Mouse (Mus musculus) kidney, postnatal 0 days (tissue): ENCODE data around the gene Pias1. TPM values are rescaled to one million over a fixed set of nuclear protein-coding genes. Genes with fewer than 3 reads are reported as not detected.

Source experiments
- ATAC-seq: fragments of 200-750 bp; cut with Nextera tagmentation; replicated peaks from 2 replicates; pipeline ENCODE4 v1.8.0; 2017; ENCODE audit warnings: low read depth, moderate number of reproducible peaks, moderate TSS enrichment, moderate library complexity; ENCODE audit not compliant: low FRiP score
- DNase-seq: peaks from one replicate; pipeline ENCODE4 v3.0.0-alpha.2; 2016; ENCODE audit warnings: low spot score
- H3K27ac ChIP-seq: fragments of 300-500 bp; sonication (generic); 2 replicates; pipeline ENCODE4 v1.5.1; 2014; ENCODE audit warnings: mild to moderate bottlenecking
- H3K27me3 ChIP-seq: fragments of 300-500 bp; sonication (generic); 2 replicates; pipeline ENCODE4 v1.6.1; 2014; ENCODE audit warnings: low read length, mixed read lengths; ENCODE audit not compliant: insufficient read depth
- H3K36me3 ChIP-seq: fragments of 300-500 bp; sonication (generic); 2 replicates; pipeline ENCODE4 v1.6.1; 2014; ENCODE audit warnings: low read length, mixed read lengths; ENCODE audit not compliant: insufficient read depth
- H3K4me1 ChIP-seq: fragments of 300-500 bp; sonication (generic); replicated peaks from 2 replicates; pipeline ENCODE4 v1.6.1; 2014; ENCODE audit warnings: antibody characterized with exemption, low read length, mixed read lengths; ENCODE audit not compliant: insufficient read depth
- H3K4me2 ChIP-seq: fragments of 300-500 bp; sonication (generic); 2 replicates; pipeline ENCODE4 v1.6.1; 2014; ENCODE audit warnings: mild to moderate bottlenecking, low read length, moderate library complexity, mixed read lengths
- H3K4me3 ChIP-seq: fragments of 300-500 bp; sonication (generic); replicated peaks from 2 replicates; pipeline ENCODE4 v1.5.1; 2014; ENCODE audit warnings: low read depth, low read length
- H3K9ac ChIP-seq: fragments of 300-500 bp; sonication (generic); 2 replicates; pipeline ENCODE4 v1.6.1; 2014; ENCODE audit warnings: low read depth, low read length
- H3K9me3 ChIP-seq: fragments of 300-500 bp; sonication (generic); replicated peaks from 2 replicates; pipeline ENCODE4 v1.6.1; 2016; ENCODE audit warnings: low read length, inconsistent platforms, mixed read lengths
- CTCF ChIP-seq: IDR thresholded peaks from 2 replicates; pipeline ENCODE4 v1.5.1; 2016; ENCODE audit warnings: antibody characterized with exemption, low read depth, mild to moderate bottlenecking, moderate library complexity
- WGBS: fragments of 180-500 bp; shearing (Covaris S2); extraction: QIAGEN DNeasy Blood & Tissue Kit; methylation state at CpG from one replicate; pipeline ENCODE4 v1.1.7; 2014; 5-methylcytosine and 5-hydroxymethylcytosine counted together
- polyA plus RNA-seq: library from polyadenylated mRNA; unstranded; fragments of >200 nt; fragmentation: Nextera tagmentation; extraction: Ambion mirVana; gene quantifications from 2 replicates; pipeline ENCODE4 v1.2.1, GENCODE M21; 2015

The Pias1 gene
- polyA plus RNA-seq = 48.6 and 51.5 TPM in 2 replicates

DNA sequence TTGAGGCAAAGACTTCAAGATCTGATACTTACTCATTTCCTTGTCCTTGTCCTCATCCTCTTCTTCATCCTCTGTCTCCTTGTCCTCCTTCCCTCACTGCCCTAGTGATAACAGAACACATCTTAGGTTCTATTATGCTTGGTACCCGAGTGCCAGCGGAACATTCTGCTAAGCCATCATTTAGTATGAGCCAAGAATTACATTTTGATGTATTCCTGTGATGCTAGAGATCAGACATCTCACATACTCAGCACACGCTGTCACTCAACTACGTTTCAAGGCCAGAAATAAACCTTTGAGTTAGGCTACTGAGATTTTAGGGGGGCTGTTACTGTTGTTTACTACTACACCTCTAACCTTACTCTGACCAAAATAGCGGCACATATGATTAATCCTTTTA lies at the start of gene Pias1:
TSS of gene Pias1 (minus strand) at position 101 of the 400 bp plus-strand sequence.
- no peak within 1 kb of the TSS for H3K4me3 ChIP-seq
- no peak for DNase-seq
- H3K9ac ChIP-seq = no peak within 1 kb of the TSS
- H3K27me3 ChIP-seq = no peaks in the 10 kb centered on the region
- no peak for TF ChIP-seq CTCF
- H3K4me2 ChIP-seq = no peak within 1 kb of the TSS
- no peaks in the 10 kb centered on the region for H3K4me1 ChIP-seq
- H3K36me3 ChIP-seq = no peaks in the 10 kb centered on the region
- no peak within 1 kb of the TSS for H3K27ac ChIP-seq
- no peaks in the 10 kb centered on the region for H3K9me3 ChIP-seq
- no peak for ATAC-seq
- 80% methylated on average over 5 of the region's 5 CpGs for WGBS

DNA sequence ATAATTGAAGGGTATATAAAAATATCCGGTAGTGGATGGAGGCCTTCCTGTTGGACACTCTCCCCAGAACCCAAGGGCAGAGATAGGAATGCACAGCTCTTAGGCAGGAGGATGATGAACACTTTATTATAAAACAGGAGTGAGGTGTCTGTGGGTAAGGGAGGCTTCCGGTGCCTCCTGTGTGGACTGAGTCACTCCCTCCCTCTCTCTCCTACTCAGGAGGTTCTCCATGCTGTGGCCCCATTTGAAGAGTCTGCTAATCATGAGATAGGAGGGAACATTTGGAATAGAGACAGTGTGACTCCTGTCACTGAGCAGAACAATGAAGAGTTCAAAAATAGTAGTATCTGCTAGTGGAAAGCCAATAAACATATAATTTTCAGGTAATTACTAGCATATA lies 47.7 kb upstream of the Pias1 start:
- no peak overlapping the region for H3K4me3 ChIP-seq
- WGBS = 80% methylated on average over 2 of the region's 2 CpGs
- ATAC-seq = no peak

DNA sequence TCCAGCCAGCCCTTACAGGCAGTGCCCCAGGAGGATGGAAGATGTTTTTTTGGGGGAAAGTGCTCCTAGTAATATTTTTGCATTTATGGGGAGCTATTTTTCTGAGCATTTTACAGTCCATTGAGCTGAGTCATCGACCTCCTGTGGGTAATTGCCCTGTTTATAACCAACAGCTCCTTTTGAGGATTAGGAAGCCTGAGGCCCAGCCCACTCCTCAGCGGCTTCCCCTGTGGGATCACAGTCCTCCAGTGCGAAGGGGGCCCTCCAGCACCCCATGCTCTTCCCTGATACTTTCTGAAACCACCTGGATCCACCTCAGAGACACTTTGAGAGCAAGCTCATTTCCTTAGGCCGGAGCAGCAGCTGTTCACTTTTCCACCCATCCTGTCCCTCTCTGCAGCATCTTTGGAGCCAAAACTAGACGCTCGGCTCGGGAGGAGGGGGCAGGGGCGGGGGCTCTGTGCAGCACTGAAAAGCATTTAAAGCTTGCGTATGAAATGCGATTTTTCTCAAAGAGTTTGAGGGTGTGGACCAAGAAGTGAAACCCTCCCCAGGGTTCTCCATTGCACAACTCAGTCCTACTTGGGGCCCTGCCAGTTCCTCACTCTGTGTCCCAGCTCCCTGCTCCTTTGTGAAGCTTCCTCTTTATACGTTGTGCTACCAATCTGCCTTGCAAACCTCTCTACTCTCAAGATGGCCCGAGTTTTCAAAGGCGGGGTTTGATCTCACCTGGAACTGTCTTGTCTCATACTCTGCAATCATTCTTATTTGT lies 43.5 kb upstream of the Pias1 start:
- Histone ChIP-seq H3K4me3 (no peak overlapping the region), H3K4me1 (0 out of 2 replicates have a peak, but pooled peaks cover 3% of the 10 kb centered on the region), H3K9me3 (no peaks in the 10 kb centered on the region), H3K27ac (no peak overlapping the region; the same call in 1 of the 2 replicates), H3K9ac (peak overlapping the region; percentile 31; the same call in 1 of the 2 replicates), H3K36me3 (no peaks in the 10 kb centered on the region), H3K27me3 (no peaks in the 10 kb centered on the region), H3K4me2 (peak overlapping the region; percentile 3; the same call in 1 of the 2 replicates)
- 47% methylated on average over 13 of the region's 13 CpGs for WGBS
- TF ChIP-seq CTCF = no peak
- ATAC-seq (no peak), DNase-seq (peak; percentile 46)

More for the DNA sequence above, 47.7 kb upstream of the Pias1 start:
- Histone ChIP-seq H3K4me2 (no peak overlapping the region), H3K36me3 (no peaks in the 10 kb centered on the region), H3K9ac (no peak overlapping the region), H3K27me3 (no peaks in the 10 kb centered on the region), H3K4me1 (0 out of 2 replicates have a peak, but pooled peaks cover 3% of the 10 kb centered on the region), H3K9me3 (no peaks in the 10 kb centered on the region), H3K27ac (no peak overlapping the region)
- TF ChIP-seq CTCF = no peak
- no peak for DNase-seq

- H3K9ac ChIP-seq = no peak overlapping the region
- WGBS = 85% methylated on average over 1 of the region's 1 CpGs
- H3K27ac ChIP-seq = no peak overlapping the region
- no peaks in the 10 kb centered on the region for H3K27me3 ChIP-seq
- no peaks in the 10 kb centered on the region for H3K4me1 ChIP-seq
- no peak overlapping the region for H3K4me2 ChIP-seq
- no peak for TF ChIP-seq CTCF
- no peaks in the 10 kb centered on the region for H3K36me3 ChIP-seq
- no peak for ATAC-seq
- DNase-seq = no peak
- no peak overlapping the region for H3K4me3 ChIP-seq
- H3K9me3 ChIP-seq = no peaks in the 10 kb centered on the region
These were observed 34.8 kb upstream of the Pias1 start for GRCm38 (mm10) chr9:63022486-63022885.

GRCm38 (mm10) chr9:63007371-63007770 lies 19.6 kb upstream of the Pias1 start:
- Histone ChIP-seq H3K4me2 (no peak overlapping the region), H3K9ac (no peak overlapping the region), H3K27ac (no peak overlapping the region), H3K27me3 (no peaks in the 10 kb centered on the region), H3K4me3 (no peak overlapping the region), H3K4me1 (no peaks in the 10 kb centered on the region), H3K36me3 (no peaks in the 10 kb centered on the region), H3K9me3 (no peaks in the 10 kb centered on the region)
- no peak for TF ChIP-seq CTCF
- DNase-seq = no peak
- no peak for ATAC-seq
- WGBS = 94% methylated on average over 4 of the region's 4 CpGs

GRCm38 (mm10) chr9:63006081-63006820 lies 18.5 kb upstream of the Pias1 start:
- DNase-seq = no peak

More at GRCm38 (mm10) chr9:63006081-63006820, 18.5 kb upstream of the Pias1 start:
- ATAC-seq = no peak
- H3K27ac ChIP-seq = no peak overlapping the region
- H3K4me1 ChIP-seq = no peaks in the 10 kb centered on the region
- 71% methylated on average over 6 of the region's 6 CpGs for WGBS
- no peaks in the 10 kb centered on the region for H3K27me3 ChIP-seq
- H3K9ac ChIP-seq = no peak overlapping the region
- H3K4me2 ChIP-seq = no peak overlapping the region
- no peak overlapping the region for H3K4me3 ChIP-seq
- no peak for TF ChIP-seq CTCF
- no peaks in the 10 kb centered on the region for H3K9me3 ChIP-seq
- no peaks in the 10 kb centered on the region for H3K36me3 ChIP-seq
